ENCODE assay signal across 8 mouse cellular contexts in the genomic region with DNA sequence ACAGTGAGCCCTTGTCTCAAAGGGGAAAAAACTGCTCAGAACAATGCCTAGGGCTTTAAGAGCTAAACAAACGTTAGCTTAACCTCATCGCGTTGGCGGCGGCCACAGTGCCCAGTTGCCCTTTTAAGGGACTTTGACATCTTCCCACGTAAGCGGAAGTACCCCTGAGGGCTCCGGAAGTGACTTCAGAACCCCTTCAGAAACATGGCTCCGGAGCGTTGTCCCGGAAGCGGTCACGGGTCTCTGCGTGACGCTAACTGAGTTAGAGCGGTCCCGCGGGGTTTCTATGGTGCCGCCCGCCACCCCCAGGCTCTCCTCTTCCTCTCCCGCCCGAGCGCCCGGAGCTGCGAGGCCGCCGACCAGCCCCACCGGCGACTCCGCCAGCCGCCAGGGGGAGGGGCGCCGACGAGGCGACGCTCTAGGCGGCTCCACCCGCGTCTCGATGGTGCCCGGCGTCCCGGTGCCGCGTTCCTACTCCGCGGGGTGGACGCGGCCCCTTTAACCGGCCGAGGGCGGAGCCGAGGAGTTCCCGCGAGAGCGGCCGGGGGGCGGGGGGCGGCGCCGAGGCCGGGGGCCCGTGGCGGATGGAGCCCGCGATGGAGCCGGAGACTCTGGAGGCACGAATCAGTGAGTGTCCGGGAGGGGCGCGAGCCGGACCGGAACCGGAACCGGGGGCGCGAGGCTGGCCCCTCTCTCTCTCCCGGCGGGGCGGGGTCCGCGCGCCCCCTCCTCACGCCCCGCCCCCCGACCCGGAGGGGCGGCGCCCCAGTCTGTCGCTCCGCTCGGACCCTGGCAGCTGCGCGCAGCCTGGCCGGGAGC. TPM values are rescaled to one million over a fixed set of nuclear protein-coding genes. Genes with fewer than 3 reads are reported as not detected.
DNase-seq lines count a peak whose midpoint lies in the region; ATAC-seq and TF ChIP-seq lines count a peak whose summit lies in the region.

A gene (plus strand): TSS at position 200 of the 819 bp plus-strand sequence.

- peak within 1 kb of the TSS; percentile 84 for H3K9ac ChIP-seq in forebrain, embryonic 16.5 days (replicated peaks; ENCODE audit: low read depth, low read length)
- peak within 1 kb of the TSS; percentile 84 for H3K9ac ChIP-seq in lung, embryonic 14.5 days

- WGBS in forebrain, embryonic 16.5 days: under 1% methylated on average over 73 of the region's 95 CpGs
- WGBS in lung, embryonic 14.5 days: under 1% methylated on average over 51 of the region's 95 CpGs
- under 1% methylated on average over 80 of the region's 95 CpGs for WGBS in olfactory bulb, adult 2 months
- under 1% methylated on average over 94 of the region's 95 CpGs for WGBS in thymus, adult 2 months

- peak; percentile 67 for ATAC-seq in G1E (ENCODE audit: extremely low read depth, insufficient number of reproducible peaks, low FRiP score, poor library complexity, severe bottlenecking)
- peak; percentile 92 for ATAC-seq in forebrain, embryonic 16.5 days
- ATAC-seq in lung, embryonic 14.5 days (ENCODE audit: insufficient read depth): peak; percentile 90

- no peak for TF ChIP-seq CTCF in G1E (IDR thresholded peaks at IDR 0.05; ENCODE audit: low read depth, low read length)
- peak; percentile 54 for TF ChIP-seq CTCF in layer of hippocampus, adult 2 months (conservative IDR thresholded peaks at IDR 0.05)
- no peak for TF ChIP-seq CTCF in lung, embryonic 14.5 days (IDR thresholded peaks at IDR 0.05; ENCODE audit: low read depth)
- peak; percentile 37; the same call in 1 of the 2 replicates for TF ChIP-seq CTCF in olfactory bulb, adult 2 months (IDR thresholded peaks at IDR 0.05; ENCODE audit: insufficient read depth, low read depth, low read length)
- TF ChIP-seq CTCF in thymus, adult 2 months (IDR thresholded peaks at IDR 0.05; ENCODE audit: borderline replicate concordance, control insufficient read depth, extremely low read depth, insufficient read depth, low read length, poor library complexity): peak; percentile 69

- peak within 1 kb of the TSS; percentile 98 for H3K27ac ChIP-seq in forebrain, embryonic 16.5 days (ENCODE audit: low read length)
- H3K27ac ChIP-seq in layer of hippocampus, adult 2 months: peak within 1 kb of the TSS; percentile 97
- peak within 1 kb of the TSS; percentile 99 for H3K27ac ChIP-seq in lung, embryonic 14.5 days (ENCODE audit: low read depth)
- peak within 1 kb of the TSS; percentile 97 for H3K27ac ChIP-seq in olfactory bulb, adult 2 months (ENCODE audit: insufficient read depth, low read depth, low read length)
- peak within 1 kb of the TSS; percentile 74 for H3K27ac ChIP-seq in thymus, adult 2 months (ENCODE audit: control insufficient read depth, insufficient read depth, low read length)

- DNase-seq in G1E (ENCODE audit: low spot score): peak; percentile 93
- DNase-seq in cerebellum, adult 18-20 months: peak; percentile 93 to 95
- DNase-seq in heart, postnatal 36 days: peak; percentile 92 to 96
- peak; percentile 95 to 96 for DNase-seq in layer of hippocampus, adult 2 months (ENCODE audit: low spot score in 2 of 2)
- DNase-seq in lung, embryonic 14.5 days: peak; percentile 99
- DNase-seq in thymus, adult 2 months: peak; percentile 89

- intact Hi-C loops in heart, postnatal 36 days (cut with DNase I): loop anchor here (2.0 kb wide), 1 partner anchor 58 kb away; a partner anchor contains a TSS

- no peaks in the 10 kb centered on the region for H3K9me3 ChIP-seq in G1E (replicated peaks)
- no peaks in the 10 kb centered on the region for H3K9me3 ChIP-seq in forebrain, embryonic 16.5 days (ENCODE audit: control insufficient read depth, low read length)
- no peaks in the 10 kb centered on the region for H3K9me3 ChIP-seq in lung, embryonic 14.5 days (ENCODE audit: low read depth, low read length)

- H3K4me1 ChIP-seq in G1E (ENCODE audit: insufficient read depth, low read depth, low read length): peaks cover 78% of the 10 kb centered on the region
- peaks cover 27% of the 10 kb centered on the region for H3K4me1 ChIP-seq in forebrain, embryonic 16.5 days (replicated peaks; ENCODE audit: control insufficient read depth, insufficient read depth, low read length)
- peaks cover 6% of the 10 kb centered on the region; the same call in 1 of the 2 replicates for H3K4me1 ChIP-seq in lung, embryonic 14.5 days (ENCODE audit: insufficient read depth)
- H3K4me1 ChIP-seq in olfactory bulb, adult 2 months (ENCODE audit: control insufficient read depth, insufficient read depth, low read length): peaks cover 37% of the 10 kb centered on the region
- peaks cover 20% of the 10 kb centered on the region for H3K4me1 ChIP-seq in thymus, adult 2 months (replicated peaks; ENCODE audit: control insufficient read depth, insufficient read depth, low read length)

- H3K4me2 ChIP-seq in forebrain, embryonic 16.5 days (ENCODE audit: low read length): peak within 1 kb of the TSS; percentile 80
- H3K4me2 ChIP-seq in lung, embryonic 14.5 days: peak within 1 kb of the TSS; percentile 78

- H3K4me3 ChIP-seq in G1E (ENCODE audit: low read depth, low read length): peak within 1 kb of the TSS; percentile 85
- H3K4me3 ChIP-seq in forebrain, embryonic 16.5 days (replicated peaks; ENCODE audit: low read length): peak within 1 kb of the TSS; percentile 80
- H3K4me3 ChIP-seq in layer of hippocampus, adult 2 months: peak within 1 kb of the TSS; percentile 92
- peak within 1 kb of the TSS; percentile 72 for H3K4me3 ChIP-seq in lung, embryonic 14.5 days (ENCODE audit: low read depth, low read length)
- peak within 1 kb of the TSS; percentile 91 for H3K4me3 ChIP-seq in olfactory bulb, adult 2 months (ENCODE audit: insufficient read depth, low read depth, low read length)
- H3K4me3 ChIP-seq in thymus, adult 2 months (ENCODE audit: control insufficient read depth, insufficient read depth, low read length): peak within 1 kb of the TSS; percentile 77

- H3K27me3 ChIP-seq in G1E (ENCODE audit: insufficient read depth, low read length): no peaks in the 10 kb centered on the region
- no peaks in the 10 kb centered on the region for H3K27me3 ChIP-seq in forebrain, embryonic 16.5 days (replicated peaks; ENCODE audit: control insufficient read depth, insufficient read depth, low read length)
- no peaks in the 10 kb centered on the region for H3K27me3 ChIP-seq in lung, embryonic 14.5 days (ENCODE audit: insufficient read depth, low read length)
- no peaks in the 10 kb centered on the region for H3K27me3 ChIP-seq in thymus, adult 2 months (ENCODE audit: control insufficient read depth, insufficient read depth, low read length)

- peaks cover 33% of the 10 kb centered on the region for H3K36me3 ChIP-seq in G1E (replicated peaks)
- H3K36me3 ChIP-seq in forebrain, embryonic 16.5 days (ENCODE audit: control insufficient read depth, insufficient read depth): peaks cover 9% of the 10 kb centered on the region; the same call in 1 of the 2 replicates
- H3K36me3 ChIP-seq in lung, embryonic 14.5 days (ENCODE audit: insufficient read depth): peaks cover 25% of the 10 kb centered on the region
- H3K36me3 ChIP-seq in thymus, adult 2 months (ENCODE audit: control insufficient read depth, insufficient read depth, low read length): no peaks in the 10 kb centered on the region

- peak; percentile 38; the same call in 1 of the 2 replicates for TF ChIP-seq POLR2A in olfactory bulb, adult 2 months (IDR thresholded peaks at IDR 0.05; ENCODE audit: insufficient read depth, low read depth, low read length)
- peak; percentile 66 for TF ChIP-seq POLR2A in thymus, adult 2 months (IDR thresholded peaks at IDR 0.05; ENCODE audit: control insufficient read depth, extremely low read depth, insufficient read depth, low read length, poor library complexity)

RNA-seq across cellular contexts. Expression of the gene that starts here (rescaled TPM):
- total RNA-seq in G1E (2014; fragmentation: Nextera tagmentation) (52.6 and 60.2 TPM in 2 replicates), G1E (2017) (9.6 and 10.0 TPM in 2 replicates)
- 158 and 177 TPM in 2 replicates for polyA plus RNA-seq in G1E (2012)
- 61.3 and 67.4 TPM in 2 replicates for polyA plus RNA-seq in forebrain, embryonic 16.5 days (2015; fragmentation: Nextera tagmentation; extraction: Ambion mirVana)
- 10 to 100 TPM; 40.3 to 43.2 TPM for total RNA-seq in heart, postnatal 36 days (2021)
- 10 to 100 TPM; 64.0 to 64.7 TPM for total RNA-seq in layer of hippocampus, adult 2 months (2021)
- polyA plus RNA-seq in lung, embryonic 14.5 days (2014; fragmentation: Nextera tagmentation; extraction: Ambion mirVana): 50.9 and 57.0 TPM in 2 replicates
- not detected in 2 replicates for polyA plus RNA-seq in olfactory bulb, adult 2 months (2012; ENCODE audit: insufficient read depth, insufficient read length, low replicate concordance, missing spikeins)
- polyA plus RNA-seq in thymus, adult 2 months (2012; rRNA removed): 137 and 155 TPM in 2 replicates

Comparison
In these comparisons a context has a peak if more than half of its experiments do, and no peak if none do; other contexts are left out.
1. Peak in every context shown above with its lines: DNase-seq, ATAC-seq, H3K4me3 ChIP-seq and H3K27ac ChIP-seq.
2. CTCF ChIP-seq: peak in layer of hippocampus, adult 2 months (single experiment), olfactory bulb, adult 2 months (single experiment) and thymus, adult 2 months (single experiment); none in G1E (single experiment) and lung, embryonic 14.5 days (single experiment).